Mouse (Mus musculus) bone marrow macrophage, adult 2 months (primary cell): ENCODE measurements around the gene Tacr2.

Source experiments
- CTCF ChIP-seq: IDR thresholded peaks from 2 replicates; pipeline ENCODE4 v1.5.1; 2012; ENCODE audit warnings: low read depth, mild to moderate bottlenecking, low read length, moderate library complexity
- POLR2A ChIP-seq: IDR thresholded peaks from 2 replicates; pipeline ENCODE4 v1.6.1; 2012; ENCODE audit warnings: mild to moderate bottlenecking, low read depth, low read length, borderline replicate concordance

GRCm38 (mm10) chr10:62264299-62264698, 12.1 kb downstream of the Tacr2 start:
- TF ChIP-seq POLR2A (no peak), CTCF (no peak)
